Mouse (Mus musculus): ENCODE results near the gene Orai2. TPM values are rescaled to one million over a fixed set of nuclear protein-coding genes. Genes with fewer than 3 reads are reported as not detected.
"Not testable (repeated sequence)": the region's sequence is repeated elsewhere in the genome, so short reads cannot be mapped to it uniquely, and the experiment has no call there.

Gene Orai2
- polyA plus RNA-seq (2016; fragmentation: Nextera tagmentation; extraction: Ambion mirVana): 2.2 and 3.3 TPM in 2 replicates

DNA sequence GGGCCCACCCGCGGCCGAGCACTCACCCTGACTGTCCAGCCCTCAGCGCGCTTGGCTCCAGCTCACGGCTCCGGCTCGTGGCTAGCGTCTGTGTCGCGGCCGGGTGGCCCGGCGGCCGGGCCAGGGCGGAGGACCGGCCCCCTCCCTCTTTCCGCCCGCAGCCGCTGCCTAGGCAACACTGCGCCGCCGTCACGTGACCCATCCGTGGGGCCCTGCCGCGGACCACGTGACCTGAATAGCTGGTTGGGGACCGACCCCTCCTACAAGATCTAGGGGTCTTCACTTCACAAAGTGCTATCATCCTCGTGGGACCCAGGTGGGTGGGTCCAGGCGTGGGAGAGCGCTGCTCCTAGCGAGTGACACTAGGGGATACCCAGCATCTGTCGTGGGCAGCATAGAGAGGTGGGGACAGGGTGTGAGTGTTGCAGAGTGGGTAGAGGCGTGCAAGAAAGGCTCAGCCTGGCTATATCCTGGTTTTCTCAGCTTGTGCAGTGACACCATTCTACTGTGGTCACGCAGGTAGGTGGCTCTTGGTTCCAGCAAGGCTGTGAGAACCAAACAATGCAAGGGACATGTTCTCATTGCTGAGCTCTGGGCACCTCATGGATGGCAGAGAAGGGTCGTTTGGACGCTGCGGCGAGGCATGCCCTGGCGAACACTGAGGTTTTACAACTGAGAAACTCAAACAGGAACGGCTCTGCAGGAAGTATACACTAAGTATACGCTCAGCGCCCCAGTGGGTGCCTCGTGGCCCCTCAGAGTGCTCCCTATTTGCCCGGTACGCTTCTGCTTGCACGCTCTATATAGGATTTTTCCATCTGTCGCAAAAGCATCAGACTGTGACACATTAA is at the start of gene Orai2:
TSS of gene Orai2 (minus strand) at position 202 of the 851 bp plus-strand sequence.
- 0 out of 2 replicates have a peak, but pooled peaks cover 9% of the 10 kb centered on the region for H3K27me3 ChIP-seq (ENCODE audit: insufficient read depth, poor library complexity, severe bottlenecking)
- no peaks in the 10 kb centered on the region for H3K36me3 ChIP-seq
- H3K4me3 ChIP-seq: peak within 1 kb of the TSS; percentile 73
- H3K27ac ChIP-seq: peak within 1 kb of the TSS; percentile 81
- WGBS: 5% methylated on average over 49 of the region's 49 CpGs
- H3K4me1 ChIP-seq: peaks cover 18% of the 10 kb centered on the region
- peaks cover 5% of the 10 kb centered on the region; the same call in 1 of the 2 replicates for H3K9me3 ChIP-seq
- peak; percentile 87 for DNase-seq (ENCODE audit: low spot score)

DNA sequence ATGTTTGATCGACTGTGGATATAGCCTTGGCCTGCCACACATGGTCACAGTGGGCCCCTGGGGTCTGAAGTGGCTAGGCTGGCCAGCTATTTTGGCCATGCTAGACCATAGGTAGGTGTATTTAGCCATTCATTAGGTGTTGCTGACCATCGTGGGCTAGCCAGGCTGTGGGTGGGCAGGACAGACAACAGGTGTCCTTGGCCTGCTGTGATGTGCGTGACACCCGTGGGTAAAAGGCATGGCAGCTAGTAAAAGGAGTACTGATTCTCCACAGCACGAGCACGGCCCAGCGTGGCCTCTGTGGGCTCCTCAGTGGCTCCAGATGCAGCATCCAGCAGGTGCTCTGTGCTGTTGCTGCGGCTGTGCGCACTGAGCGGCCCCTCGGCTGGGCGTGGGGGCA is 48.1 kb upstream of the Orai2 start:
- Histone ChIP-seq H3K27ac (no peak overlapping the region), H3K27me3 (ENCODE audit: insufficient read depth, poor library complexity, severe bottlenecking) (peaks cover 12% of the 10 kb centered on the region; the same call in 1 of the 2 replicates), H3K36me3 (no peaks in the 10 kb centered on the region), H3K4me3 (no peak overlapping the region), H3K9me3 (0 out of 2 replicates have a peak, but pooled peaks cover 4% of the 10 kb centered on the region), H3K4me1 (no peaks in the 10 kb centered on the region)
- no peak for DNase-seq (ENCODE audit: low spot score)
- 74% methylated on average over 12 of the region's 12 CpGs for WGBS

DNA sequence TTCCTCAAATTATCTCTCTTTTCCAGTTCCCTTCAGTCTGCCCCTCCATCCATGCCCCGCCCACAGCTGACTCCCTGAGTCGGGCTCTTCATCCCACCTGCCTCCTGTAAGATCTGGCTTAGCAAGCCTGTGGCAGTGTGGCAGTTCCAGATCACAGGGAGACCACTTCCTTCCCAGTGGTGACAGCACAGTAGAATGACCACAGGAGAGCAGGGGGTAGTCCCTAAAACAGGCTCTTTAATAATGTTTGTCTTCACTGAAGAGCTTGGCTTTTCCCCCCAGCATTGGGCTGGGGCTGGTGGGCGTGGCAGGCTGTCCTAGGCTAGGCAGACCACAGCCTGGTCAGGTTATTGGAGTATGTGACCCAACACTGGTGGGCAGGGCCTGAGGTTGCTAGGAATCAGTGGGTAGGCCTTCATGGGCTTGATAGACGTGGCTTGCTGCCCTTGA is 47.4 kb upstream of the Orai2 start:
- Histone ChIP-seq H3K27ac (no peak overlapping the region), H3K9me3 (0 out of 2 replicates have a peak, but pooled peaks cover 4% of the 10 kb centered on the region), H3K4me1 (no peaks in the 10 kb centered on the region), H3K27me3 (ENCODE audit: insufficient read depth, poor library complexity, severe bottlenecking) (peaks cover 12% of the 10 kb centered on the region; the same call in 1 of the 2 replicates), H3K36me3 (no peaks in the 10 kb centered on the region), H3K4me3 (no peak overlapping the region)
- 55% methylated on average over 4 of the region's 4 CpGs for WGBS
- DNase-seq (ENCODE audit: low spot score): no peak

DNA sequence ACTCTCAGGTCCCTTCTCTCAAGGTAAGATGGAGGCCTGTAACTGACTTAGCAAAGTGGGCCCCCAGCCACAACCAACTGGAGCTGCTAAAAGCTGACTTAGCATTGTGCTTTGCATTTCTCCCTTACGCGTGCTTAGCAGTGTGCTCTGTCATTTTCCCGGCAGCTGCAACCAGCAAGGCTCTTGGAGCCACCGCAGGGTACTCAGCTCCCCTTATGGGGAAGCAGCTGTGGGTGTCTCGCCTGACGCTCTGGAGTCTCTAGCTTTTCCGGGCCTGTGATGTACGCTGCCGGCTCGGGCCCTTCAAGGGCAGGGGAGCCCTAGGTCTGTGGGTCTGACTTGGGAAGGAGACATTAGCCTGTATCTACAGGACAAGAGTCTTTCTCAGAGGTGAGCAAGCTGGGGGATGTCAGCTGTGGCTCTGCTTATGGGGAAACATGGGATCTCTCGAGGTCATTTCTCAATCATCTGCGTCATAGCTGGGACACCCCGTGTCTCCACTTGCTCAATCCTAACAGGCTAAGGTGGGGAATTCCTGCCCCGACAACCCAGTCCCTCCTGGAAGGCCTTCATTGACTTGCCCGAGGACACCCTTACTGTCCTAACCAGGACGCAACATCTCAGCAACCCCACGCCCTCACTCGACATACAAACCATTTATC is 46.6 kb upstream of the Orai2 start:
- 76% methylated on average over 18 of the region's 18 CpGs for WGBS
- Histone ChIP-seq H3K27me3 (ENCODE audit: insufficient read depth, poor library complexity, severe bottlenecking) (peaks cover 12% of the 10 kb centered on the region; the same call in 1 of the 2 replicates), H3K4me1 (no peaks in the 10 kb centered on the region), H3K36me3 (no peaks in the 10 kb centered on the region), H3K27ac (no peak overlapping the region), H3K4me3 (no peak overlapping the region), H3K9me3 (0 out of 2 replicates have a peak, but pooled peaks cover 4% of the 10 kb centered on the region)
- DNase-seq (ENCODE audit: low spot score): no peak

DNA sequence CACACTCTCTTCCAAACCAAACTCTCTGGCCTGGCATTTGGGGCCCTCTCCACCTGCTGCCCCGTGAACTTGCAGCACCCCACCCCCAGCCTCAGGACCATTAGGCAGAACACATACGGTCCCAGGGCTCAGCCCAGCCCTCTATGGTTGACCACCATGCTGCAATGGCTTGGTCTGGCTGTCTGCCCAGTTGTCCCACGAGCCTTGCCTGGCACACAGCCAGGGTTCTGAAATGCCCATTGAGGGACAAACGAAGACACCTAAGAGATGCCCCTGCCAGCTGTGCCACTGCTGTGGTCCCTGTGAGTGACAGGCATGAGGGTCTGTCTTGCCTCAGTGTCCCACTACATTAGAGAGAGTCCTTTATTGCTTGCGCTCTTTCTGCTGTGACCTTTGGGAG is 45.4 kb upstream of the Orai2 start:
- WGBS: 81% methylated on average over 5 of the region's 5 CpGs
- Histone ChIP-seq H3K27ac (no peak overlapping the region), H3K4me3 (no peak overlapping the region), H3K9me3 (0 out of 2 replicates have a peak, but pooled peaks cover 4% of the 10 kb centered on the region), H3K36me3 (no peaks in the 10 kb centered on the region), H3K27me3 (ENCODE audit: insufficient read depth, poor library complexity, severe bottlenecking) (peaks cover 12% of the 10 kb centered on the region; the same call in 1 of the 2 replicates), H3K4me1 (no peaks in the 10 kb centered on the region)
- DNase-seq (ENCODE audit: low spot score): no peak

DNA sequence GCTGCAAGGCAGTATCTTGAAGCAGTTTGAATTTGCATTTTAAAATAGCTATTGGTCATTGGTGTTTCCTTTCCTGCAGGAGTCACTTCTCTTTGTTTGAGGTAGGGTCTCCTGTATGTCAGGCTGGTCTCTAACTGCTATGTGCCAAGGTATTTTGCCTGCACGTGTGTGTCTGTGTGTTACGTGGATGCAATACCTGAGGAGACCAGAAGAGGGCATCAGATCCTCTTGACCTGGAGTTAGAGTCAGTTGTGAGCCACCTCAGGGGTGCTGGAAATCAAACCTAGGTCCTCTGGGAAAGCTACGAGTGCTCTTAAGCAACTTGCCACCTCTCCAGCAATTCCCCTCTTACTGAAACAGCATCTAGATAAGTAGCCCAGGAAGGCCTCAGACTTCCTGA is 44.7 kb upstream of the Orai2 start:
- H3K36me3 ChIP-seq: no peaks in the 10 kb centered on the region
- 82% methylated on average over 3 of the region's 3 CpGs for WGBS
- 0 out of 2 replicates have a peak, but pooled peaks cover 4% of the 10 kb centered on the region for H3K9me3 ChIP-seq
- peaks cover 12% of the 10 kb centered on the region; the same call in 1 of the 2 replicates for H3K27me3 ChIP-seq (ENCODE audit: insufficient read depth, poor library complexity, severe bottlenecking)
- no peaks in the 10 kb centered on the region for H3K4me1 ChIP-seq
- H3K4me3 ChIP-seq: no peak overlapping the region
- no peak for DNase-seq (ENCODE audit: low spot score)
- no peak overlapping the region for H3K27ac ChIP-seq

DNA sequence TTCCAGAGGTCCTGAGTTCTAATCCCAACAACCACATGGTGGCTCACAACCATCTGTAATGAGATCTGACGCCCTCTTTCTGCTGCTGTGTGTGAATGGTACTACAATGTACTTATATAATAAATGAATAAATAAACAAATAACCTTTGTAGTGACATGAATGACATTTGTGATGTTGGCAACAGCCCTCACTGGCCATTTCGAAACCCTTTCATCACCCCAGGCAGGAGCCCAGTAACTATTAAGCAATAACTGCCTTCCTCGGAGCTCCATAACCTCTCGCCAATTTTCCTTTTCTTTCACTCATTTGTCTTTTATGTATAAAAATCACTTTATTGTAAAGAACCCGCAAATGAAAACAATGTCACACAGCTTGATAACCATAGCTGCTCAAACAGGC is 43.2 kb upstream of the Orai2 start:
- WGBS: 74% methylated on average over 5 of the region's 5 CpGs
- peaks cover 7% of the 10 kb centered on the region; the same call in 1 of the 2 replicates for H3K27me3 ChIP-seq (ENCODE audit: insufficient read depth, poor library complexity, severe bottlenecking)
- no peak for DNase-seq (ENCODE audit: low spot score)
- no peak overlapping the region for H3K27ac ChIP-seq
- H3K9me3 ChIP-seq: 0 out of 2 replicates have a peak, but pooled peaks cover 4% of the 10 kb centered on the region
- no peaks in the 10 kb centered on the region for H3K36me3 ChIP-seq
- no peak overlapping the region for H3K4me3 ChIP-seq
- no peaks in the 10 kb centered on the region for H3K4me1 ChIP-seq

DNA sequence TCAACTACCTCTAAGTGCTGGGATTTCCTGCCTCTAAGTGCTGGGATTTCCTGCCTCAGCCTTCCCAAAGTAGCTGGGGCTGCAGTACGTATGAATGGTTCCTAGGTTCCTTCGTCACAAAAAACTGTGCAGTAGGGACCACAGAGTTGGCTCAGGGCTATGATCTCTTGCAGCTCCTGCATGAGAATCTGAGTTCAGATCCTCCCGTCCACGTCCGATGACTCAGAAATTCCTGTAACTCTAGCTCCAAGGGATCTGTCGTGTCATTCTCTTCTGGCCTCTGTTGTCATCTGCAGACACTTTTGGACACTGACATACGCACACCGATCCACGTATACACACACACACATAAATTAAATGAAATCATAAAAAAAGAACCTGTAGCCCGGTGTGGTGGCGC is 42.2 kb upstream of the Orai2 start:
- H3K4me3 ChIP-seq: no peak overlapping the region
- 0 out of 2 replicates have a peak, but pooled peaks cover 4% of the 10 kb centered on the region for H3K9me3 ChIP-seq
- no peaks in the 10 kb centered on the region for H3K4me1 ChIP-seq
- no peak overlapping the region for H3K27ac ChIP-seq
- 86% methylated on average over 11 of the region's 11 CpGs for WGBS
- 0 out of 2 replicates have a peak, but pooled peaks cover 3% of the 10 kb centered on the region for H3K27me3 ChIP-seq (ENCODE audit: insufficient read depth, poor library complexity, severe bottlenecking)
- no peak for DNase-seq (ENCODE audit: low spot score)
- H3K36me3 ChIP-seq: no peaks in the 10 kb centered on the region

DNA sequence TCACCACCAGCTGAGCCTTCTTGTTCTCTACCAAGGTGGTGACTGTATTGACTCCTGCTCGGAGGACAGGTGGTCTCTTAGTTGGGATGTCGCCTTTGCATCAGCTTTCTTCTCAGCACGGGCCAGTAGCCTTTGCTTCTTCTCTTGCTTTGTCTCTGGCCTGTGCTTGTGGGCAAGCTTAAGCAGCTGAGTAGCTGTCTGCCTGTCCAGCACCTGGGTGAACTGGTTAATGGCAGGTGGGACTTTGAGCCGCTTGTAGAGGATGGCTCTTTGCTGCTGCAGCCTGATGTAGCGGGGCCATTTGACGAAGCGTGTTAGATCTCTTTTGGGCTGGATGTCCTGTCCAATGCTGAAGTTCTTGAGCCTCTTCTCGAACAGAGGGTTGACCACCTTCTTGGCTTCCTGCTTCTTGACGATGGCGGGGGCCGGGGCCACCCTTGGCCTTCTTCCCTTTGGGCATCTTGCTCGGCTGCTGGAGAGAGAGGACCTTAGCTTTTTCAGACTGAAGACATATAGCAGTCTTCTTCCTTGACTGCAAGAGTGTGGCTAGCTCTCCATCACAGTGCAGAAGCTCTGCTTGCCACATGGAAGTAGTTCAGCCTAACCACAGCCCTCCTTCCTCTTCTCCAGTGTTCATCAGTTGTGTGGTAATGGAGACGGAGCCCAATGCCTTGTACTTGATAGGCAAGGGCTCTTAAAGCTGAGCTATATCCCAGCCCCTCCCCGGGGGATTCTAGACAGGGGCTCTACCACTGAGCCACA is 41.0 kb upstream of the Orai2 start:
- H3K9me3 ChIP-seq; H3K27me3 ChIP-seq (ENCODE audit: insufficient read depth, poor library complexity, severe bottlenecking); H3K27ac ChIP-seq; H3K4me3 ChIP-seq; H3K36me3 ChIP-seq; H3K4me1 ChIP-seq; DNase-seq (ENCODE audit: low spot score): not testable (repeated sequence)
- WGBS: 89% methylated on average over 14 of the region's 14 CpGs

DNA sequence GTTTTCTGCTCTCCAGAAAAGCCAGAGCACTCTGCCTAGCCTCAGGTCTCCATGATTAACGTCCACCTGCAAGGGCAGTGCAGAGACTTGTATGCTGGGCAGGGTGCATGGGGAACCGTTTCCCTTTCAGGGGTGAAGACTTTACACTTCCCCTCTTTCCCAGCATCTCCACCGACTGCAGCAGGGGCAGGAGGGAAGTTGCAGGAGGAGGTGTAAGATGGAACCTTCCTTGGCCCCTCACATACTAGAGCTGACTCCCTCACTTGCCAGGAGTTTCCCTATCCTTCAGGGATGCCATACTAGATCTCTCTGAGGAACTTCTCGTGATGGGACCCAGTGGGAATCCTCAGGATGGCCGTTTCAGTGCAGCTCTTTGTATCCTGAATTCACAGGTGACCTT is 40.0 kb upstream of the Orai2 start:
- Histone ChIP-seq H3K27me3 (ENCODE audit: insufficient read depth, poor library complexity, severe bottlenecking) (no peaks in the 10 kb centered on the region), H3K4me1 (no peaks in the 10 kb centered on the region), H3K9me3 (no peaks in the 10 kb centered on the region), H3K36me3 (no peaks in the 10 kb centered on the region), H3K4me3 (no peak overlapping the region), H3K27ac (no peak overlapping the region)
- WGBS: 72% methylated on average over 5 of the region's 5 CpGs
- DNase-seq (ENCODE audit: low spot score): no peak

DNA sequence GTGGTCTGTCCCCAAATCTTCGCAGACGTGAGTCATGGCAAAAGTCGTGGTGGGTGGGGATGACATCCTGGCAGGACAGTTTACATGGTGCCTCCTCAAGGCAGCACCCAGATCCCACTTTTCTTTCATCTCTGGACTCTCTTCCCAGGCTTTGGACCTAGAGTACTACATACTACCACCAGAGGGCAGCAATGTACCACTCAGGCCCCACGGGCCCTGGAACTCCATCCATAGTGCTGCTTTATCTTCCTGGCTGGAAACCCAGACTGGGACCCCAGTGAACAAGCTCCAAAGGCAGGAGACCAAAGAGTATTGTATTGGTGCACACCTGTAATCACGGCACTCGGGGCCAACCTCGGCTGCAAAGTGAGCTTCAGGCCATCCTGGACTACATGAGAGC is 31.3 kb upstream of the Orai2 start:
- WGBS: 33% methylated on average over 7 of the region's 7 CpGs
- Histone ChIP-seq H3K9me3 (peaks cover 3% of the 10 kb centered on the region; the same call in 1 of the 2 replicates), H3K4me1 (peaks cover 12% of the 10 kb centered on the region), H3K4me3 (no peak overlapping the region), H3K36me3 (peaks cover 7% of the 10 kb centered on the region), H3K27ac (no peak overlapping the region), H3K27me3 (ENCODE audit: insufficient read depth, poor library complexity, severe bottlenecking) (no peaks in the 10 kb centered on the region)
- DNase-seq (ENCODE audit: low spot score): peak; percentile 78

DNA sequence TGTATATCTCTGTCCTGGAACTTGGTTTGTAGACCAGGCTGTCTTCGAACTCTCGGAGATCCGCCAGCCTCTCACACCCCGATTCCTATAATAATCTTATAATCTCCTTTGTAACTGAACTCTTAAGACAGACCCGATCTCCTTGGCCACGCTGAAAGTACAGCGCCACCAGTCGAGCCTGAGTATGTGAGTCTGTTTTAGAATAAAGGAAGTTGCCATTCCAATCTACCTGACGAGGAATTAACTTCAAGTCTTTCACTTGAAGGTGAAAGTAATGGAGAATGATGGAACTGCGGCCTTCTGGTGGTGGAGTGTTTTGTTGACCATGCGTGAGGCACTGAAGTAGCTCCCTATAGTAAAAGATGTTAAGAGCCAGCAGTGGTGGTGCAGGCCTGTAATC is 29.0 kb upstream of the Orai2 start:
- Histone ChIP-seq H3K27ac (peak overlapping the region; percentile 92; the same call in 1 of the 2 replicates), H3K36me3 (peaks cover 30% of the 10 kb centered on the region), H3K4me3 (peak overlapping the region; percentile 97), H3K4me1 (peaks cover 12% of the 10 kb centered on the region), H3K27me3 (ENCODE audit: insufficient read depth, poor library complexity, severe bottlenecking) (no peaks in the 10 kb centered on the region), H3K9me3 (peaks cover 3% of the 10 kb centered on the region; the same call in 1 of the 2 replicates)
- no peak for DNase-seq (ENCODE audit: low spot score)
- WGBS: 37% methylated on average over 11 of the region's 11 CpGs

Data from heart, embryonic 10.5 days (tissue).